Mouse (Mus musculus) right cerebral cortex, adult 18-20 months (tissue): ENCODE data around the gene Naf1.

Experiments used
- DNase-seq: peaks from one replicate; pipeline ENCODE4 v3.0.0; 2022; ENCODE audit warnings: mixed read lengths

Gene Naf1

GRCm38 (mm10) chr8:66860023-66860422, at the start of gene Naf1:
Naf1 (plus strand) TSS chr8:66860217.
- peak; percentile 96 for DNase-seq

GRCm38 (mm10) chr8:66860921-66861588, 1.0 kb downstream of the Naf1 start:
- no peak for DNase-seq

GRCm38 (mm10) chr8:66861589-66862500, 1.8 kb downstream of the Naf1 start:
- DNase-seq, result no peak

GRCm38 (mm10) chr8:66863761-66864160, 3.7 kb downstream of the Naf1 start:
- DNase-seq, result no peak

- no peak for DNase-seq
Observed at GRCm38 (mm10) chr8:66865120-66865519, 5.1 kb downstream of the Naf1 start.

- DNase-seq, result peak; percentile 31
Observed at GRCm38 (mm10) chr8:66867679-66868078, 7.7 kb downstream of the Naf1 start.

- no peak for DNase-seq
Observed at GRCm38 (mm10) chr8:66869211-66869932, 9.4 kb downstream of the Naf1 start.

- DNase-seq, result no peak
Observed at GRCm38 (mm10) chr8:66883866-66884265, 23.8 kb downstream of the Naf1 start.

GRCm38 (mm10) chr8:66891879-66892278, 31.9 kb downstream of the Naf1 start:
- no peak for DNase-seq

- DNase-seq, result no peak
Observed at GRCm38 (mm10) chr8:66905000-66905399, 45.0 kb downstream of the Naf1 start.

- DNase-seq, result no peak
Observed at GRCm38 (mm10) chr8:66905557-66905956, 45.5 kb downstream of the Naf1 start.

GRCm38 (mm10) chr8:66906116-66906515, 46.1 kb downstream of the Naf1 start:
- no peak for DNase-seq

- DNase-seq, result no peak
Observed at GRCm38 (mm10) chr8:66910684-66911083, 50.7 kb downstream of the Naf1 start.

- DNase-seq, result no peak
Observed at GRCm38 (mm10) chr8:66913616-66914536, 53.9 kb downstream of the Naf1 start.

- DNase-seq, result no peak
Observed at GRCm38 (mm10) chr8:66916056-66916455, 56.0 kb downstream of the Naf1 start.

- DNase-seq, result no peak
Observed at GRCm38 (mm10) chr8:66917695-66918467, 57.9 kb downstream of the Naf1 start.

GRCm38 (mm10) chr8:66918471-66918870, 58.5 kb downstream of the Naf1 start:
- no peak for DNase-seq

GRCm38 (mm10) chr8:66933746-66934145, 73.7 kb downstream of the Naf1 start:
- no peak for DNase-seq

- no peak for DNase-seq
Observed at GRCm38 (mm10) chr8:66936236-66936635, 76.2 kb downstream of the Naf1 start.
